Mouse (Mus musculus) megakaryocyte progenitor cell, adult 5-6 weeks (primary cell): ENCODE data around the gene Tspan15. TPM values are rescaled to one million over a fixed set of nuclear protein-coding genes. Genes with fewer than 3 reads are reported as not detected.

Experiments used
- ATAC-seq: replicated peaks from 2 replicates; pipeline ENCODE4 v1.8.0; 2016; ENCODE audit warnings: mild to moderate bottlenecking, moderate TSS enrichment, inconsistent platforms; ENCODE audit not compliant: poor library complexity
- total RNA-seq, 2 experiments: library from RNA; stranded (forward) in 1 of 2; stranded (reverse) in 1 of 2; fragments of 157-497, 149-512 nt in 1 of 2; fragments of 200-1000 nt in 1 of 2; gene quantifications; 2 replicates each; pipeline versions ENCODE4 v1.2.3 to v1.2.4; 2015 to 2017

Gene Tspan15
- total RNA-seq, 2 experiments from 2014 or later: 0.21 to 0.49 TPM

- no peak for ATAC-seq
These were observed 95.2 kb downstream of the Tspan15 start for GRCm38 (mm10) chr10:62135696-62136470.

Other genes with a start within 250 kb of the Tspan15 start
- not detected in 2 replicates for gene Neurog3, start 98.2 kb downstream of the Tspan15 start, total RNA-seq (2015)
- not detected in 2 replicates for gene Neurog3, start 98.2 kb downstream of the Tspan15 start, total RNA-seq (2017)
- not detected in 2 replicates for gene Fam241b, start 87.3 kb downstream of the Tspan15 start, total RNA-seq (2015)
- not detected in 2 replicates for gene Fam241b, start 87.3 kb downstream of the Tspan15 start, total RNA-seq (2017)
- not detected in 2 replicates for gene Tacr2, start 21.2 kb upstream of the Tspan15 start, total RNA-seq (2015)
- gene Tacr2, start 21.2 kb upstream of the Tspan15 start, total RNA-seq (2017): not detected in 2 replicates
- gene Hk1, start 148.7 kb upstream of the Tspan15 start, total RNA-seq (2015): 30.9 and 37.2 TPM in 2 replicates
- 86.2 and 116 TPM in 2 replicates for gene Hk1, start 148.7 kb upstream of the Tspan15 start, total RNA-seq (2017)
- not detected in 2 replicates for gene Hkdc1, start 191.2 kb upstream of the Tspan15 start, total RNA-seq (2015)
- not detected in 2 replicates for gene Hkdc1, start 191.2 kb upstream of the Tspan15 start, total RNA-seq (2017)
- gene 4930507D05Rik, start 218.2 kb upstream of the Tspan15 start, total RNA-seq (2015): 1.6 and 2.0 TPM in 2 replicates
- gene 4930507D05Rik, start 218.2 kb upstream of the Tspan15 start, total RNA-seq (2017): 1.1 and 2.0 TPM in 2 replicates
- 38.1 and 47.5 TPM in 2 replicates for gene Supv3l1, start 218.5 kb upstream of the Tspan15 start, total RNA-seq (2015)
- 41.8 and 46.6 TPM in 2 replicates for gene Supv3l1, start 218.5 kb upstream of the Tspan15 start, total RNA-seq (2017)